ENCODE assay signal across 8 mouse cellular contexts in genomic region chr19:38043281-38043981, GRCm38 (mm10). TPM values are rescaled to one million over a fixed set of nuclear protein-coding genes. Genes with fewer than 3 reads are reported as not detected.
DNase-seq lines count a peak whose midpoint lies in the region; ATAC-seq and TF ChIP-seq lines count a peak whose summit lies in the region.

TSS of gene Myof (minus strand) at chr19:38043577.

- no peaks in the 10 kb centered on the region for H3K9me3 ChIP-seq in intestine, embryonic 15.5 days
- no peaks in the 10 kb centered on the region for H3K9me3 ChIP-seq in liver, embryonic 16.5 days (replicated peaks; ENCODE audit: control insufficient read depth, low read length)
- no peaks in the 10 kb centered on the region; the same call in 1 of the 2 replicates for H3K9me3 ChIP-seq in neural tube, embryonic 11.5 days (ENCODE audit: control insufficient read depth, low read length)

- WGBS in intestine, embryonic 15.5 days: under 1% methylated on average over 28 of the region's 28 CpGs
- WGBS in liver, embryonic 16.5 days (ENCODE audit: insufficient replicate concordance): 1% methylated on average over 28 of the region's 28 CpGs
- 1% methylated on average over 28 of the region's 28 CpGs for WGBS in neural tube, embryonic 11.5 days

- H3K9ac ChIP-seq in intestine, embryonic 15.5 days: peak within 1 kb of the TSS; percentile 48
- H3K9ac ChIP-seq in liver, embryonic 16.5 days (ENCODE audit: low read depth, low read length): no peak within 1 kb of the TSS
- peak within 1 kb of the TSS; percentile 26 for H3K9ac ChIP-seq in neural tube, embryonic 11.5 days (ENCODE audit: low read length)

- no peaks in the 10 kb centered on the region for H3K36me3 ChIP-seq in intestine, embryonic 15.5 days
- H3K36me3 ChIP-seq in liver, embryonic 16.5 days (ENCODE audit: control insufficient read depth, insufficient read depth): no peaks in the 10 kb centered on the region
- H3K36me3 ChIP-seq in neural tube, embryonic 11.5 days (ENCODE audit: control insufficient read depth, insufficient read depth, low read length): no peaks in the 10 kb centered on the region

- ATAC-seq in common myeloid progenitor, adult 5-6 weeks (replicated peaks; ENCODE audit: low read depth, poor library complexity, severe bottlenecking): peak; percentile 67
- peak; percentile 55 for ATAC-seq in granulocyte monocyte progenitor cell, adult 5-6 weeks (replicated peaks; ENCODE audit: poor library complexity, severe bottlenecking)
- ATAC-seq in intestine, embryonic 15.5 days: peak; percentile 86
- ATAC-seq in liver, embryonic 16.5 days (ENCODE audit: low read depth): peak; percentile 41; the same call in 1 of the 2 replicates
- no peak for ATAC-seq in neural tube, embryonic 11.5 days (ENCODE audit: insufficient read depth, low FRiP score, low TSS enrichment)

- no peak for DNase-seq in left cerebral cortex, adult 2 months (ENCODE audit: extremely low spot score in 1 of 2, low spot score in 2 of 2)
- no peak for DNase-seq in left cerebral cortex, adult 9 months (ENCODE audit: low spot score in 2 of 2)
- DNase-seq in neural tube, embryonic 11.5 days (ENCODE audit: low spot score): peak; percentile 47
- peak; percentile 85 for DNase-seq in yolk sac, embryonic 10.5 days (ENCODE audit: low spot score)

- H3K4me3 ChIP-seq in left cerebral cortex, adult 2 months: peak within 1 kb of the TSS; percentile 45
- peak within 1 kb of the TSS; percentile 45 for H3K4me3 ChIP-seq in intestine, embryonic 15.5 days (replicated peaks)
- peak within 1 kb of the TSS; percentile 43 for H3K4me3 ChIP-seq in liver, embryonic 16.5 days (ENCODE audit: low read depth, low read length)
- H3K4me3 ChIP-seq in neural tube, embryonic 11.5 days (ENCODE audit: low read depth, low read length): peak within 1 kb of the TSS; percentile 32

- H3K4me1 ChIP-seq in intestine, embryonic 15.5 days (replicated peaks): peaks cover 9% of the 10 kb centered on the region
- no peaks in the 10 kb centered on the region for H3K4me1 ChIP-seq in liver, embryonic 16.5 days (ENCODE audit: control insufficient read depth, low read depth, low read length)
- H3K4me1 ChIP-seq in neural tube, embryonic 11.5 days (ENCODE audit: control insufficient read depth, insufficient read depth, low read length): no peaks in the 10 kb centered on the region

- intact Hi-C loops in left cerebral cortex, adult 2 months (cut with DNase I): loop anchor here (2.0 kb wide), 1 partner anchor 89 kb away; no protein-coding TSS in a partner anchor

- peak; percentile 55 for TF ChIP-seq CTCF in left cerebral cortex, adult 2 months (IDR thresholded peaks at IDR 0.05)

- no peak within 1 kb of the TSS for H3K27ac ChIP-seq in left cerebral cortex, adult 2 months
- peak within 1 kb of the TSS; percentile 71 for H3K27ac ChIP-seq in intestine, embryonic 15.5 days
- H3K27ac ChIP-seq in liver, embryonic 16.5 days (ENCODE audit: low read length): no peak within 1 kb of the TSS
- H3K27ac ChIP-seq in neural tube, embryonic 11.5 days (ENCODE audit: low read depth, low read length): no peak within 1 kb of the TSS

- no peaks in the 10 kb centered on the region for H3K27me3 ChIP-seq in intestine, embryonic 15.5 days (replicated peaks)
- H3K27me3 ChIP-seq in liver, embryonic 16.5 days (ENCODE audit: control insufficient read depth, insufficient read depth, low read depth, low read length): peaks cover 10% of the 10 kb centered on the region; the same call in 1 of the 2 replicates
- H3K27me3 ChIP-seq in neural tube, embryonic 11.5 days (ENCODE audit: control insufficient read depth, insufficient read depth, low read length): peaks cover 11% of the 10 kb centered on the region; the same call in 1 of the 2 replicates

- H3K4me2 ChIP-seq in intestine, embryonic 15.5 days (replicated peaks): peak within 1 kb of the TSS; percentile 86
- H3K4me2 ChIP-seq in liver, embryonic 16.5 days (ENCODE audit: low read depth, low read length): peak within 1 kb of the TSS; percentile 56
- peak within 1 kb of the TSS; percentile 56 for H3K4me2 ChIP-seq in neural tube, embryonic 11.5 days (ENCODE audit: low read depth)

RNA-seq across cellular contexts. Expression of gene Myof, which starts in this region (rescaled TPM):
- 1 to 10 TPM; 4.0 to 8.0 TPM for total RNA-seq in left cerebral cortex, adult 2 months (2021)
- total RNA-seq in common myeloid progenitor, adult 5-6 weeks (2017): 4.0 and 5.3 TPM in 2 replicates
- 2.3 and 6.7 TPM in 2 replicates for total RNA-seq in granulocyte monocyte progenitor cell, adult 5-6 weeks (2014; fragmentation: Nextera tagmentation)
- total RNA-seq in granulocyte monocyte progenitor cell, adult 5-6 weeks (2017): 1.0 and 1.1 TPM in 2 replicates
- 9.4 and 10.1 TPM in 2 replicates for polyA plus RNA-seq in intestine, embryonic 15.5 days (2015; fragmentation: Nextera tagmentation; extraction: Ambion mirVana)
- polyA plus RNA-seq in liver, embryonic 16.5 days (2015; fragmentation: Nextera tagmentation; extraction: Ambion mirVana): 1.7 and 1.9 TPM in 2 replicates
- polyA plus RNA-seq in neural tube, embryonic 11.5 days (2014; fragmentation: Nextera tagmentation; extraction: Ambion mirVana): 2.1 and 3.2 TPM in 2 replicates

Comparison
In these comparisons a context has a peak if more than half of its experiments do, and no peak if none do; other contexts are left out.
1. DNase-seq: peak in neural tube, embryonic 11.5 days (single experiment) and yolk sac, embryonic 10.5 days (single experiment); none in left cerebral cortex, adult 2 months (0 of 2) and left cerebral cortex, adult 9 months (0 of 2).
2. Peak in every context shown above with its lines, with median percentiles within 50 percentile points of each other: H3K4me3 ChIP-seq and H3K4me2 ChIP-seq.